Mouse (Mus musculus) megakaryocyte progenitor cell, adult 5-6 weeks (primary cell): ENCODE measurements around the gene Lrrc32. TPM values are rescaled to one million over a fixed set of nuclear protein-coding genes. Genes with fewer than 3 reads are reported as not detected.
A peak's percentile ranks its signal among the peaks of the same experiment; 100 is the strongest.

Source experiments
- ATAC-seq: replicated peaks from 2 replicates; pipeline ENCODE4 v1.8.0; 2016; ENCODE audit warnings: mild to moderate bottlenecking, moderate TSS enrichment, inconsistent platforms; ENCODE audit not compliant: poor library complexity
- total RNA-seq, 2 experiments: library from RNA; stranded (forward) in 1 of 2; stranded (reverse) in 1 of 2; fragments of 157-497, 149-512 nt in 1 of 2; fragments of 200-1000 nt in 1 of 2; gene quantifications; 2 replicates each; pipeline versions ENCODE4 v1.2.3 to v1.2.4; 2015 to 2017

The Lrrc32 gene
- total RNA-seq, 2 experiments from 2014 or later = 0.04 to 0.05 TPM

DNA sequence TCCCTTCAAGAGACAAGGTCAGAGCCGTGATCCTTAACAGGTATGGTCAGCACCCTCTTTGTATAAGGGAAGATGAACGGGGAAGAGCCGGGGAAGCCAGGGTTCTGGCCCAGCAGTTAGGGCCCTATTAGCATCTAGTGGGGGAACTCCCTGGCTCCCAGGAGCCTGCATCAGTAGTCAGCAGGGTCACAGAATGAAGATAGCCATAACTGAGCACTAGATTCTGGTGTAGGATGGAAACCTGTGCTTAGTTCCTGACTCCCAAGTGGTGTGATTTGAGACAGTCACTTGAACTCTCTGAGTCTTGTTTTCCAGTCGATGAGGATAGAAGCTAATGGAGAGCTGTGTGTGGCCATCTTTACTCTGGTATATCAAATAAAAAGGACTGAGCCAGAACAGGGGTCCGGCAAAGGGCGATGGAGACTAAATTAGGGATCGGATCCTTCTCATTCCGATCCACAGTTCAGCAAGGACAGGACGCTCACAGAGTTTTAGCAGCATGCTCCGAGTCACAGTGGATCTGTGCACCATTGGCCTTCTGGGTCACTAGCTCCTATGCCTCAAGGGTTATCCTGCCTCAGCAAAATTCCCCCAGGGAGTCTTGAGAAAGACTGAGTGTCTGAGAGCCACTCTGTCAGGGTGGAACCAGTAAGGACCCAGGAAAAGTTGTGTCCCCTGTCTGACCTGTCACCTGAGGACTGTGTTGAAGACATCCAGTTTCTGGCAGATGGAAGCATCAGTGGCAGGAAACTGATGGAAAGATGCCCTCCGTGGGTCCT lies 1.7 kb upstream of the Lrrc32 start:
- no peak for ATAC-seq

DNA sequence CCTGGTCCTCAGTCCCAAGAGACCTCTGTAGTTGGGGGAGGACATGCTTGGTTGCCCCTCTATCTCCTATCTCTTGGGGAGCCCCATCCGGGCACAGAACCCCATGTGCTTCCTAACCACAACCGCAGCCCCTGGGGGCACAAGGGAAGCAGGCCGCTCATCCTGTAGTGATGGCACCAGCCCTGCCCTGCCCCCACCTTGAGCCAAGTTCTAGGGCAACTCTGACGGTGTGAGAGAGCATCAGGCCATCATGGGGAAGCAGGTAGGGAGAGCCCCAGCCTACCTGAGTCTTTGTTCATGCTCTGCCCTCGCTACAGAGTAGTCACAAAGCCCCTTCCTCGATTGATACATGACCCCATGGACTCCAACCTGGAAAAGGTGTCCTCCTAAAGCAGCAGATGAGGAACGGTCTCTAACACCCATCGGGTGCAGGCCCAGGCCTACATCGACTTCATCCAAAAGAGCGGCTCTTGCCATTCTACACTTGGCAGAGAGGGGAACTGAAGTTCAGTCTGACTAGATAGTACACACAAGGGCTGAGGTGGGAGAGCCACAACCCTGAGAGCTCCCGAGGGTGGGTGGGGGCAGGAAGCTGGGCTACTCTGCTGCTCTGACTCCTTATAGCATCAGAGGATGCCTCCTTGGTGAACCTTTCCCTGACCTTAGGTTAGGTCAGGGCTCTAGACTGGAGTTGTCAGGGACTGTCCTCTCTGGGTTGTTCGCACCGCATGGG lies 519 bp upstream of the Lrrc32 start:
- ATAC-seq = 0 out of 2 replicates have a peak, but pooled peaks have one; percentile 16

DNA sequence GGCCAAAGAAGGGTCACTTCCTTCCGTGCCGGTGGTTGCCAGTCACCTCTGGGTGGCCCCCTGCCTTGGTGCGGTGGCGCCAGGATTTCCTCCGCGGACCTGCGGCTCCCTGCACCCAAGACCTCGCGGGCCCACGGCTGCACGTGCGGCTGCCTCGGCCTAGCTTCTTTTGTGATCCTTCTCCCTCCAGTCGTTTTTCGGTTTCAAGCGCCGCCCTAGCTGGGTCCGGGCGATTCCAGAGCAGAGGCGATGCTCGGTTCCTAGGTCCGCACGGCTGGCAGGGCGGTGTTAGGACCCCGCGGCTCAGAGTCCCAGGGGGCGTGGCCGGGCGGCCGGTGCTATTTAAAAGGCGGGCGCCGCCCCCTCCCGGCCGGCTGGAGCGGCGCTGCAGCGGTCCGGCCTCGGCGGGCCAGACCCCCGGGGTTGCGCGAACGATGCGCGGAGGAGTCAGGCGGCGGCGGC lies 571 bp downstream of the Lrrc32 start:
- ATAC-seq = peak; percentile 49

DNA sequence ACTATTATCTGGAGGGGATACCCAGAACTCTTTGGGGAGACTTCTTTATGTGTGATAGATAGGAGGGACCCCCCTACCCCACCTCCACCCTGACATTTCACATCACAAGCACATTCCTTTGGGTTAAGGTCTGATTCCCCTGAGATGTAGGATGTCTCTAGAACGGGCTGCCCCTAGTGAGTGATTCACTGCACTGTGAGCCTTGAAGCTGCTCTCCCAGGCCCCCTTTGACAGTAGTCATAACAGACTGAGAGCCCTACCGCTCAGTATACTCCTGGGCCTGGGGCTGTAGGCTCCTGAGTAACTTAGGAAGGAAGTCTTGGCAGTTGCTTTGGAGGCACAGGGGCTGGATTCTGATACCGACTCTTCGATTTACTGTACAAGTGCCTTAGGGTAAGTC lies 1.2 kb downstream of the Lrrc32 start:
- ATAC-seq = no peak

DNA sequence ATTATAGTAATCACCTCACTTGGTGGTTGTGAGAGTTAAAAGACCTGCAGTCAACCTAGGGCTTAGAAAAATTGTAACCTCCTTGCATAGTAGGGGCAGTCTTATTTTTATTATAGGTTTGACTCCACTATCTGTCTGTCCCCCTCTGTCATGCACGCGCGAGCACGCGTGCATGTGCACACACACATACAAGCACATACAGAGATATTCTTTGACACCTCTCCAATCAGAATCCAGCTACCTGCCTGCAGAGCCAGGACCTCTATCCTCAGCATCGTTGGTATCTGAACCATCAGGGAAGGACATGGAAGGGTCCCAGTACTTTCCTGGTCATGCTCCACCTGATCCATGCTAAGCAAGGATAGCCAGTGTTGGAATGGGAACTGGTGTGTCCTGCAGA lies 1.8 kb downstream of the Lrrc32 start:
- no peak for ATAC-seq

DNA sequence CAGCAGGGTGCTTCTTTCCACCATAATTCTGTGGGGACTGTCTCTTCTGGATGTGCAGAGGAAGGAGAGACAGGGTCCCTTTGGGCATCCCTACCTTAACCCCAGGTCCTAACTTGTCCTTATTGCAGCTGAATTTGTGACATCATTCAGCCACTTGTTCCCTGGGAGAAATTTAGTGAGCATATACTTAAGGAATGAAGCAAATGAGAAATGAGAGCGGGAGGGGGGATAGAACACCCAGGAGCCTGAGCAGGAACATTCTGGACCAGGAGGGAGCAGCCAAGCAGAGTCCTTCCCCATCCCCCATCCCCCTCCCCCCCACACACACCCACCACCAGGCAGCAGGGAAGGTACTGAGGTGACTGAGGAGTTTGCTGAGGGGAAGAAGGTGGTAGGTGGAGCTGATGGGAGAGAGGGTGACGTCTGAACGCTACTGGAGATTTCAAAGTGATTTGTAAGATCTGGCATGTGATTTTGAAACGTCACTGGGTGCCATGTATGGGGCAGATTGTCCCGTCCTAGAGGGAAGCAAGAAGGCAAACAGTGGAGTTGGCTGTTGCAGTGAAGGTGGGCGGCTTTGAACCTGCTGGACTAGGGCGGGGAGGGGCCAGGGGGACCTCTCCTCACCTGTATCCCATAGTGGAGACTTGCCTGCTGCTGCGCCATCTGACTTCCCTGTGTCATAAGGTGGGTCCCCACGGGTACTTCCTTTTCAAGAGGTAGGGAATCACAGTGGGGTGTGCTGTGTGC lies 2.5 kb downstream of the Lrrc32 start:
- no peak for ATAC-seq

DNA sequence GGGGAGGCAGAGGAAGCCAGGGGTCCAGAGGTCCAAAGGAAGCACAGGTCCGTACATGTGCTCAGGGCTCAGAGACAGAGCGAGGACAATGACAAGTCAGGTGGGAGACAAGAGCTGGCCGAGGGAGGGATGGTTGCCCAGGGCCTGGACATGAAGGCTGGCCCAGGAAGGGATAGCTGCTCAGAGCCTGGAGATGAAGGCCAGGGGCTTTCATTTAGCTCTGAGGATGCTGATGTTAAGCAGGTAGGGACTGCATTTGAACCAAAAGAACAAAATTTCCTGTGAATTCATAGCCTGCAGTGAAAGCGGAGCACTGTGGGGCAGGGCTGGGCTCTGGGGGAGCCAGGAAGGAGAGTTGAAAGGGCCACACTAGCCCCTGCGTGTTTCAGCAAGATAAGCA lies 3.2 kb downstream of the Lrrc32 start:
- ATAC-seq = no peak

DNA sequence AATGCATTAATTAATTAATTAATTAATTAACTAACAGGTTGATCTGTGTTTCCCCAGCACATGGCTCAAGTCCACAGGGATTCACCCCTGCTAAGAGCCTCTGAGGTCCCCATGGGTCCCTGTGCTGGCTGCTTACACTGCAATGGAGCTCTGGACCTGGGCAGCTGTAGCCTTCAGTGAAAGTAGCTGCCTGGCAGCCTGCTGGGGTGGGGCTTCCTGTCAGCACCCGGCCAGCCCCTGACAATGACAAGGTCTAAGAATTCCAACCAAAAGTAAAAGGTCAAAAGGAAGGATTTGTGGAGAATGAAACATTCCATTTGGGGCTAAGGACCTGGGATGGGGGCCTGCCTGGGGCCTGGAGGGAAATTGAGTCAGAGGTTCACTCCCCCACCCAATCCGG lies 4.2 kb downstream of the Lrrc32 start:
- no peak for ATAC-seq

DNA sequence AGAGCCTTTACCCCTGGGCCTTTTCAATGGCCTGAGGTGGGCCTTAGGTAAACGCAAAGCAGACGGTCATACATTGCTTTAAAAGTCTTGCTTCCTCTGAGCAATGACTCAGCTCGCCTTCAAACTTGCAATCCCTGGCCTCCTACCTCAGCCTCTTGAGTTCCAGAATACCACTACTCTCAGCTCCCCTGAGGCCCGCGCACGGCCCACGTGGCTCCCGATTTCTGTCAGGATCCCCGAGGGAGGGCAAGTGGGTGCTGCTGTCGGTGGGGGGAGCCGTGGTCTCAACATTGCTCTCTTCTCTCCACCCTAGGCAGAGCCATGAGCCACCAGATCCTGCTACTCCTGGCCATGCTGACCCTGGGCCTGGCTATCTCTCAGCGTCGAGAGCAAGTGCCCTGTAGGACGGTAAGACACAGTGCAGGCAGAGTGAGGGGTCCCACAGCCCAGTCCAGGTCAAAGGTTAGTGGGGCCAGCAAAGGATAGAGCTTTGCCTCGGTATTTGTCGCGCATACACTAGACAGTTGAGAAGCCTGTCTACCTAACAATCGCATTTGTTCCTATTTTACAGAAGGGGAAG lies 4.9 kb downstream of the Lrrc32 start:
- peak; percentile 29; the same call in 1 of the 2 replicates for ATAC-seq

DNA sequence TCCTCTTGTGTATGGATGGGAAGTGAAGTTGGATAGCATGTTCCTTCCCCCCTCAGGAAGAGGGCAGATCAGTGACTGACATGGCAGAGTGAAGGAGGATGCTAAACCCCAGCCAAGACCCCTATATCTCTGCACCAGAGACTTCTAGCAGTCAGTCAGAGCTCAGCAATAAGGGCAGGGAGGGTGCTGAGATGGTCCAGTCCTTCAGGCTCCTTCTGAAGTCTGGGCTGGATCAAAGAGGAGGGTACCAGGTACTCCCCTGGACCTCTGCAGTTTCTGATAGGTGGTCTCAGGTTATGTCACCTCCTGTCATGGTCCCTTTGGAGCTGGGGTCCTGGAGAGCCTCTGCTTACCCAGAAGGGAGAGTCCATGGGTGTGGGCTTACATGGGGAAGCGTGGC lies 6.5 kb downstream of the Lrrc32 start:
- ATAC-seq = no peak

DNA sequence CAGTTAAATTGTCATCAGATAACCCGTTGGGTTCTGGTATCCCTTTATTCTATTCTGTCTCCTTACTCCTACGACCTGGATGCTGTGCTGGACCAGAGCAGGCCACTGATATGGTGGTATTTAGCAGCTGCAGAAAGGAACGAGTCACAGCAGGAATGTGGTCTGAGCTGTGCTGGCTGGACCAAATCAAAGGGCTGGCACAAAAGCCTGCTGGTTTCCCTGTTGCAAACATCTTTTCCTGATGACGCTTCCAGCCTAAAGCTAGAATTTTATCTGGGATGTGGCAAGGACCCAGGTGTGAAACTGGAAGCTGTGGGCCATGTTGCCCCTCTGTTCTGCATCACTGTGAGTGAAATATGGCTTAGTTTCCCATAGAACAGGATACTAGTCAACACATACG lies 8.4 kb downstream of the Lrrc32 start:
- ATAC-seq = no peak

DNA sequence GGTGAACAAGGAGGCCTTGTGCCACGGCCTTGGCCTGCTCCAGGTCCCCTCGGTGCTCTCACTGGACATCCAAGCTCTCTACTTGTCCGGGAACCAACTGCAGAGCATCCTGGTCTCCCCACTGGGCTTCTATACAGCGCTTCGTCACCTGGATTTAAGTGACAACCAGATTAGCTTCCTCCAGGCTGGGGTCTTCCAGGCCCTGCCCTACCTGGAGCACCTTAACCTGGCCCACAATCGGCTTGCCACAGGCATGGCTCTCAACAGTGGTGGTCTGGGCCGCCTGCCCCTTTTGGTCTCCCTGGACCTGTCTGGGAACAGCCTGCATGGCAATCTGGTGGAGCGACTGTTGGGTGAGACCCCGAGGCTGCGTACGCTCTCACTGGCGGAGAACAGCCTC lies 9.0 kb downstream of the Lrrc32 start:
- no peak for ATAC-seq

DNA sequence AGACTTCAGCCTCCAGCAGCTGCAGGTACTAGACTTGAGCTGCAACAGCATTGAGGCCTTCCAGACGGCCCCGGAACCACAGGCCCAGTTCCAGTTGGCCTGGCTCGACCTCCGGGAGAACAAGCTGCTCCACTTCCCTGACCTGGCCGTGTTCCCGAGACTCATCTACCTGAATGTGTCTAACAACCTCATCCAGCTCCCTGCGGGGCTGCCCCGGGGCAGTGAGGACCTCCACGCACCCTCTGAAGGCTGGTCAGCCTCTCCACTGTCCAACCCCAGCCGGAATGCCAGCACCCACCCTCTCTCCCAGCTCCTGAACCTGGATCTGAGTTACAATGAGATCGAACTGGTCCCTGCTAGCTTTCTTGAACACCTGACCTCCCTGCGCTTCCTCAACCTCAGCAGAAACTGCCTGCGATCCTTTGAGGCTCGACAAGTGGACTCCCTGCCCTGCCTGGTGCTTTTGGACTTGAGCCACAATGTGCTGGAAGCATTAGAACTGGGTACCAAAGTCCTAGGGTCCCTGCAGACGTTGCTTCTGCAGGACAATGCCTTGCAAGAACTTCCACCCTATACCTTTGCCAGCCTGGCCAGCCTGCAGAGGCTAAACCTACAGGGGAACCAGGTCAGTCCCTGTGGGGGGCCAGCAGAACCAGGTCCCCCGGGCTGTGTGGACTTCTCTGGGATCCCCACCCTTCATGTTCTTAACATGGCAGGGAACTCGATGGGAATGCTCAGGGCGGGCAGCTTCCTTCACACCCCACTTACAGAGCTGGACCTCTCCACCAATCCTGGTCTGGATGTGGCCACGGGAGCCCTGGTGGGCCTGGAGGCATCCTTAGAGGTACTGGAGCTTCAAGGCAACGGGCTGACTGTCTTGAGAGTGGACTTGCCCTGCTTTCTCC lies 9.8 kb downstream of the Lrrc32 start:
- no peak for ATAC-seq

DNA sequence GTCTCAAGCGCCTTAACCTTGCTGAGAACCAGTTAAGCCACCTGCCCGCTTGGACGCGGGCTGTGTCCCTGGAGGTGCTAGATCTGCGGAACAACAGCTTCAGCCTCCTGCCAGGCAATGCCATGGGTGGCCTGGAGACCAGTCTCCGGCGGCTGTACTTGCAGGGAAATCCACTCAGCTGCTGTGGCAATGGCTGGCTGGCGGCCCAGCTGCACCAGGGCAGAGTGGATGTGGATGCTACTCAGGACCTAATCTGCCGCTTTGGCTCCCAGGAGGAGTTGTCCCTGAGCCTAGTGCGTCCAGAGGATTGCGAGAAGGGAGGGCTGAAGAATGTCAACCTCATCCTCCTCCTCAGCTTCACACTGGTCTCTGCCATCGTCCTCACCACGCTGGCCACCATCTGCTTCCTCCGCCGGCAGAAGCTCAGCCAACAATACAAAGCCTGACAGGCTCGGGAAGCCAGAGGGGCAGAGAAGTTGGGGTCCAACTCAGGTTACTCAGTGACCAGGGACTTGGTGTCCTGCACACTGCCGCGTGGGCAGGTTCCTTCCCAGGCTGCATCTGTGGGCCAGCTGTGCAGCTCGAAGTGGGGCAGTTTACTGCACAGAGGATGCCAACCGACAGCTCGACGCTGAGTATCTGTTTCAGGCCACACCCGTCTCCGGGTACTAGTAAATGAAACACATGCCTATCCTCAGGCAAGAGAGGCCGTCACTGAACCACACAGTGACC lies 10.6 kb downstream of the Lrrc32 start:
- ATAC-seq = no peak

DNA sequence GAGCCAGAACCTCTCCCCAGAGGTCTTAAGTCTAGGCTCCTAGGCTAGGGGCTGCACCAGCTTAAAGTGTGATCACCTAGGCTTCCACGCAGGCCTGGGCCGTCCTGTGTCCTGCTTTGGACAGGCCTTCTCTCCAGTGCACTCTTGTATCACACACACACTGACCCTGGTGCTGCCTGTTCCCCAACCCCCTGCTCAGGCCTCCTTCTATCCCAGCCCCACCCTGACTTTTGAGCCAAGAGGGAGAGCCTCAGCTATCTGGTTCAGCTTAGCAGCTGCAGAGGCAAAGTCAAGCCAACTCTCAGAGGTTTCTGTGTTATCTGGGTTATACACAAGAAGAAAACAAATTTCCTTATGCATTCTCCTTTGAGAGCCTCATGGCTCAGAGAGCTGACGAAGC lies 11.4 kb downstream of the Lrrc32 start:
- ATAC-seq = 0 out of 2 replicates have a peak, but pooled peaks have one; percentile 12

DNA sequence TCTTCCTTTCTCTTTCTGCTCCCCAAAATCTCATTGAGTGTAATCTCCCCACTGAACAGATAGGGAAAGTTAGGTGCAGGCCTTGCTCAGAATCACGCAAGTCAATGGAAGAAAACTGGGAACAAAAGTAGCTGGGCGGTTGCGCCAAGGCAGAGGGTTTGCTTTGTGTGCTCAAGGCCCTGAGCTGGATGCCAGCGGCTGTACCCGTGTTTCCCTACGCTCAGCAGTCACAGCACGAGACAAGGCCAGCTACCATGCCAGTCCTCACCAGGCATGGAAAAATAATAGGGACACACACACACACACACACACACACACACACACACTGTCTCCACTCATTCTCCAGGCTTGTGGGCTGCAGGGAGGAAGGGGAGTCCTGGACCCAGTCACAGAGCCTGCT lies 12.0 kb downstream of the Lrrc32 start:
- ATAC-seq = no peak

DNA sequence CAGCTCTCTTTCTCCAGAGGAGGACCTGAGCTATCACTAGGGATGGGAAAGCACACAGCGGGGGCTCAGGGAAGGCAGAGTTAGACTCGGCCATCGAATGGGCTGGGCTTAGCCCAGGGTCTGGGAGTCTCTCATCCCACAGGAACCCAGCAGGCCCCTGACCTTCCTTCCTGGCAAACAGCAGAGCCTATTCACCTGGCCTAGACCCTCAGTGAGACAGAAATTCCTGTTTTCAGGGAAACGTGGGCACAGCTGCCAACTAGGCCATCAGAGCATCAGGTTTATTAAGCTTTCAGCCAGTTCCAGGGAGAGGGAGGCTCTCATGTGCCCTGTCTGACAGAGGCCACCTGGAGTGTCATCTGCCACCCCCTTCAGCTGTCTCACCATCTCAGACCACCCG lies 13.8 kb downstream of the Lrrc32 start:
- no peak for ATAC-seq

DNA sequence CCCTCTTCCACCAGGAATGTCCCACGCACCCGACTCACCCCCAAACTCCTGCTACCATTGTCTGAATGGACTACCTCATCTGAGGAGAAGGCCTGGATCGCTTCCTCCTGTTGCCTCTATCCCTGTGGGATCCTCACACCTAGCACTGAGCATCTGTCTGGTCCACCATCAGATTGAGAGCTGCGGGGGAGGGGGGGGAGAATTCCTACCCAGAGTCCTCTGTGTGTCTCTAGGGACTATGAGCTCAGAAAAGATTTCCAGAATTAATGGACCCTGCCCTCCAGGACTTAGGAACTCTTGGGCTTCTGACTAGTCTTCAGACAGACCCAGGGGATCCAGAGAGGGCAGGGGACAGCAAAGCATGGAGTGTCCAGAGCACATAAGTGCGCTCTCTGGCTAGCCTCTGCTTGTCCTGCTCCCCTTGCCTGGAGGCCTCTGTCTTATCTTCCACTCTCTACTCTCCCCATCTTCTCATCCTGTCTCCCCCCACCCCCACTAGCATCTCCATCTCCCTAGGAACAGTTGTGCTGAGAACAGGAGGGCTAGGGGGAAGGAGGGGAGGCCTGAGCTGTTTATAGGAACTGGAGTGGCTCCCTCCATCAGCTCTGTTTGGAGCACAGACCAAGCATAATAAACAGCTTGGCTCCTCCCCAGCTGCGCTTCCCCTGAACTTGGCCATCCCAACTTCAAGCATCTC lies 15.0 kb downstream of the Lrrc32 start:
- ATAC-seq = no peak
